Mouse (Mus musculus) adrenal gland, adult 8-10 months (tissue): Measurements from ENCODE around the gene Iqcb1. TPM values are rescaled to one million over a fixed set of nuclear protein-coding genes. Genes with fewer than 3 reads are reported as not detected.
"Not testable (repeated sequence)": the region's sequence is repeated elsewhere in the genome, so short reads cannot be mapped to it uniquely, and the experiment has no call there.

Experiments
- DNase-seq: peaks from one replicate; pipeline ENCODE4 v3.0.0; 2022
- total RNA-seq, 4 experiments: library from RNA; stranded (reverse); gene quantifications; 2 replicates each; pipeline ENCODE4 v1.2.4; 2022

The Iqcb1 gene
- total RNA-seq, result 10 to 100 TPM; 18.0 to 23.5 (median 21.1) TPM

GRCm38 (mm10) chr16:36828054-36828786, at the start of gene Iqcb1:
TSS of gene Iqcb1 (plus strand) at chr16:36828385.
- DNase-seq, result peak; percentile 79

DNA sequence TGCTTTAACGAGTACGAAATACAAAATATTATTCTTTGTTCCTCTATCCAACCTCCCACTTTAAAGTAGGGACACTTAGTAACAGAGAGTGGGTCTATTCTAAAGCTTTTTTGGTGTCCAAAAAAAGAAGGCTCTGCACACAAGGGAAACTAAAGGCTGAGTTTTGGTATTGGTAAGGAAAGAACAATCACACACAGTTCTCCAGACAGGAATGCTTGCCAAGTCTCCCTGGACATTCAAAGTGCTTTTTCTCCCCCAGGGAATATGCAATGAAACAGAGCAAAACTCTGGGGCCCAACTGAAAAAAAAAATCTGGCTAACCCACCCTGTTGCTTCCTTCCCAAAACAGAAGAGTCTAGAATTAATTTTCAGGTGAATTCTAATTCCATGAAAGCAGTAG, 44.0 kb upstream of the Iqcb1 start:
- DNase-seq, result no peak

DNA sequence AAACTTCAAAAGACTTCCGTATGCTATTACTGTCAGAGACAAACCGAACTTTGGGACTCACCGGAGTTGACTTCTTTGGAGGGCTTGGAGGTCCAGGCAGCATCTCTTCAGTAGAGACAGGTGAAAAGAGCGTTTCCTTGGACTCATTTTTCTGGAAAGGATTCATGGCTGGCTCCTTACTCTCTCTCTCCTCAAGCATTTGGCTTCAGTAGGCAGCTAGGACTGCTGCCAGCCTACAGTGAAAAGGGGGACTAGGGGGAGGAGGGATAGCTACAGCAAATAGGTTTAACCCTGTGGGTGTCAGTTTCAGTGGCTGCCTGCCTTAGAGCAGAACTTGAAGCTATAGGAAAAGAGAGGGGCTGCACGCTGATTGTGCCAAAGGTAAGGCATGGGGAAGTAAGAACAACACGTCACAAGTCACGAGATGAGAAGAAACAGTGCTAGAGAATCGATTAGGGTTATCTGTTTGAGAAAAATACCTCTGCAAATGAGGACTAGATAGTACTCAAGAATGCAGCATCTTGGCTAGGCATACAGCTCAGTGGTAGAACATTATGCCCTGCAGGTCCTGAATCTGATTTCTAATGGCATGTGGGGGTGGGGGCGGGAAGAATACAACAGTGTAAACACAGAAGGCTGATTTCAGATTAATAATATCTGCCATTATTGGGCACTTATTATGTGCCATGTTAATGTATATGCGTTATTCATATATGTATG, 43.4 kb upstream of the Iqcb1 start, which contains the start of gene Slc15a2:
TSS of gene Slc15a2 (minus strand) at position 369 of the 720 bp plus-strand sequence.
- no peak for DNase-seq

GRCm38 (mm10) chr16:36786466-36786865, 41.7 kb upstream of the Iqcb1 start:
- DNase-seq, result no peak

DNA sequence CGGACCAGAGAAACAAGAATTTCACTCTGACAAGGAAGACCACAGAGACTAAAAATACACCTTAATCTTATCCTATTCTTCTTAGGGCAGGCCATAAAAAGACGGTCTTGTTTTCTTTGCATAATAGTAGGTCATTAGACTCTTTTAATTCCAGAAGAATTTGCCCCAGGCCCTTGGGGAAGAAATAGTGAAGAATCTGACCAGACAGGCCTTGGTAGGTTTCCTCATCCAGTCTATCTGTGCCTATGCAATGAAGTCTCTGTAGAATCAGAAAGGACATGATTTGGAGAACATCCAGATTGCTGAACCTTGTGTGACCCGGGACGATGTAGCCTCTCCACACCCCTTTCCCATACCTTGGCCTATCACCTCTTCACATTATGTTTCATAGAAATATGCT, 38.0 kb upstream of the Iqcb1 start:
- no peak for DNase-seq

GRCm38 (mm10) chr16:36794976-36795375, 33.2 kb upstream of the Iqcb1 start:
- DNase-seq, result no peak

- DNase-seq, result no peak
Measured at GRCm38 (mm10) chr16:36798334-36798733, 29.9 kb upstream of the Iqcb1 start.

DNA sequence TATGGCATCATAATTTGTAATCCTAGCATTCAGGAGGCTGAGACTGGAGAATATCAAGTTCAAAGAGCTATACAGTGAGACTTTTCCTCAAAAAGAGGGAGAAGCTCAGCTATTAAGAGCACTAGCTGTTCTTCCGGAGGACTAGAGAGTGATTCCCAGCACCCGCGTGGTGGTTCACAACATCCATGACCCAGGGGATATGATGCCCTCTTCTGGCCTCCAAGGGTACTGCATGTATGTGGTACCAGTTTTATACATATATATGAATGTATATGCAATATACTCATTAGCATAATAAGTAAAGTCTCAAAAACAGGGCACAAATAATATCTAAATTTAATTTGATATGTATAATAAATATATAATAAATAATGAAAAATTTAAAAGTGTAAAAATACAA, 25.8 kb upstream of the Iqcb1 start:
- no peak for DNase-seq

DNA sequence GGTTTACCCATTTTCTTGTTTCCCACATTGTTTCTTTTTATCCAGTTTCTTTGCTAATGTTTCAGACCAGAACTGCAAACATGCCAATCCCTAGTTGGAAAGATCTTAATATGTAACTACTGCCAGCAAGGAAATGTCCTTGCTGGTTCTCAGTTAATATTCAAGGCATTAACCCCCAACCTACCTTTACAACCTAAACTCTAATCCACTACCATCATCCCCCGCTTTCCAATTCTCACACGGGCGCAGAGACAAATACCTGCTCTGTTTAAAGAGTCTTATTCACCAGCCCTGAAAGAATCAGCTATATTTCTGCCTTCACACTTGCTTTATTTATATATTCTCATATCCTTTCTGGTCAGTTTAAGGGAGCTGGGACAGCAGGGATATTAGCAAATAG, 19.6 kb upstream of the Iqcb1 start:
- DNase-seq, result no peak

GRCm38 (mm10) chr16:36813680-36814079, 14.5 kb upstream of the Iqcb1 start:
- no peak for DNase-seq

GRCm38 (mm10) chr16:36816916-36817315, 11.3 kb upstream of the Iqcb1 start:
- DNase-seq, result no peak

GRCm38 (mm10) chr16:36817321-36817926, 10.8 kb upstream of the Iqcb1 start:
- DNase-seq, result peak; percentile 62

- no peak for DNase-seq
Measured at GRCm38 (mm10) chr16:36820016-36820415, 8.2 kb upstream of the Iqcb1 start.

DNA sequence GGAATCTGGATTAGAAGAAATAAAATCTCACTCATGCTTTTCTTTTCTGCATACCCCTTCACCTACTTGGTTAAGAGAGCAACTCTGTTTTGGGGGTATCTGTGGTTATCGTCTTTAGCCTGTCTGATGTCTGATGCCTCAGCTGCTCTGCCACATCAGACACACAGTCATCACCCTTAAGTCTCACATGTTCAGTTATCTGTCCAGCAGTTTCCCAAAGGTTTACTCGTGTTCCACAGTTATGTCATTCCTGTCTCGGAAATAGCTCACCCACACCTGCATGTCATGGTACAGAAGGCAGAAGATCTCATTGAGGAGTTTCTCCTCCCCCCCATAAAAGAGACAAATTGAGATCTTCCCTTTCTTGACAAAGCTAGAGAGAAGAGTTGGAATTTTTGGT, 7.4 kb upstream of the Iqcb1 start:
- DNase-seq, result no peak

DNA sequence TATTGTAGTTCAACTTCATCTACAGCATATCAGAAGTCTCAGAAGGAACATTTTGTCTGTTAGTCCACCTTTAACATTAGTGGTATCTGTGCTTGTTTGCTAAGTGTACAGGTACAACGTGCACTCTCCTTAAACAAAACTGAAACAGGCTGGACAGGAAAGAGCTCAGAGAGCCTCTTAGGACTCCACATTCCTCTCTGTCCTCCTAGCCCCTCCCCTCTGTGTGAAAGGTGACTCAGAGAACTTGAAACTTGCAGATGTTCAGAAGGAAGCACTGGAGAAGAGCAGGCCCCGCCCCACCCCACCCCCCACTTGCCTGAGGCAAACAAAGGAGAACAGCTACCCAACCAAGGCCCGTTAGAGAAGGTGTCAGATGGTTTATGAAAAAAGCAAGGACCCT, 6.7 kb upstream of the Iqcb1 start:
- DNase-seq, result no peak

- no peak for DNase-seq
Measured at GRCm38 (mm10) chr16:36827611-36828053, 553 bp upstream of the Iqcb1 start.

DNA sequence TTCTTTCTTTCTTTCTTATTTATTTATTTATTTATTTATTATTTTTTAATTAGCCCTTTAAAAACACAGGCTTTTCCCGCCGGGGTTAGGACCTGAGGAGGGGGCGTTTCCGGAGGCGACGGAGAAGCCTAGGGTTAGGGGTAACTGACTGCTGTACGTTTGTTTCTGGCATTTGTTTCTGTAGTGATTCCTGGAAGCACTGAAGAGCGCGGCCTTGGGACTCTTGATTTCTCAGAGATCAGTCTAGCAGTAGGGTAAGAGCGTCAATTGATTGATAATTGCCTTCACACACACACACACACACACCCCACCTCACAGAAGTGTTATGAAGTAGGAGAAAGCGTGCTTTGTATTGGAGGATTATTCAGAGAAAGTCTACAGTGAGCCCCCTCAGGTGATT, 635 bp downstream of the Iqcb1 start:
- no peak for DNase-seq

GRCm38 (mm10) chr16:36846894-36847293, 18.7 kb downstream of the Iqcb1 start:
- not testable (repeated sequence) for DNase-seq

GRCm38 (mm10) chr16:36851202-36851601, 23.0 kb downstream of the Iqcb1 start:
- DNase-seq, result no peak

DNA sequence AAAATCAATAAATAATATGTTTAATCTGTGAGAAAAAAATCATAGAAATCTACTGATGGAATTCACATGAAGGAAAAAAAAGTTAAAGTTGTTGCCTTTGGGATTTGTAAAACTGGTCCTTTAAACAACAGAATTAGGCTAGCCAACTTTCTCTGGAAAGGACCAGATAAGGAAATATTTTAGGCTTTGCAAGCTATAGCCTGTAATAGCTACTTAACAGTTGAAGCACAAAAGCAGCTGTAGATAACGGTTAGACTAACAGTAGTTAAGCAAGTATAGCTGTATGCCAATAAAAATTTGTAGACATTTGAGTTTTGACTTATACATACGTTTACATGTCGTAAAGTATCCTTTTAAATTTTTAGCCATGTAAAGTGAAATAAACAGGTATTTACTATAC, 35.4 kb downstream of the Iqcb1 start:
- no peak for DNase-seq

DNA sequence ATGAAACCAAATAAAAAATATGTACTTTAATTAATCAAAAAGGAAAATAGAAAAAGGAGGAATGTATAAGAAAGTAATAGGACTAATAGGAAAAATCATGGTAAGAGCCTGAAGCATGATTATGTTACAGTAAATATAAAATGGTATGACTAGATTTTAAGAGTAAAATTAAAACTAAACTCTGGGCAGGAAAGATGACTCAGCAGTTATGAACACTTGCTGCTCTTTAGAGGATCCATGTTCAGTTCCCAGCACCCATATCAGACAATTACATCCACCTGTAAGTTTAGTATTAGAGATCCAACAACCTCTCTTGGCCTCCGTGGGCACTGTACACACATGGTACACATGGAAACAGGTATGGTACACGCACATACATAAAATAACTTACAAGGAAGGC, 41.3 kb downstream of the Iqcb1 start:
- no peak for DNase-seq

DNA sequence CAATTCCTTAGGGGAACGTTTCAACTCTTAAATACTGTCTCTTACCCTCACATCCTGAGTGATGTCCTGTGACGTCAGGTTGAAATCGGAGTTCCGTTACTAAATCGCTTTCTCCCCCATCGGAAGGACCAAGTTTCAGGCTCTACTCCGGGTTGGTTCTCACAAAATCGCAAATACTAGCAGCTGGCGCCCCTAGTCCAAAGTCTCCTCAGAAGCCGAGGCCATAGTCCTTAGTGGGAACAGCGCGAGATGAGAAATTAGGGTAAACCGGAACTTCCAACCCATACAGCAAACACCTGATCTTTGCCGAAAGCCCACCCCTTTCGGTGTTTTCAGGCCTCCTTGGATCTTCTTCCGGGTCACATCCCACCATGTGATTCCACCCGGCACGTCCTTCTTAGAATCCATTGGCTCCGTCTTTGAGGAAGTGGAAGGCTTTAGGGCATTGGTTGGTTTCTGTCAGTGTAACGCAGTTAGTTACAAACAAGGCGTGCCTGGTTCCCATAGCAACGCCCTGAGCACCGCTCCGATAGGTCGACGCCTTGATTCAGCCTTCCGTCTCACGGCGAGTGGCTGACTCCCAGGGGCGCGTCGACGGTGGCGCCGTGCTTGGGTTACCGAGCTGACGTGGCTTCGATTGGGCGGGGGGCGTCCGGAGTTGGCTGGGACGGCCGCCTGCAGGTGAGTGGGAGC, 46.5 kb downstream of the Iqcb1 start, which contains the start of the genes Eaf2 and Golgb1:
TSS of gene Eaf2 (minus strand) at position 421 of the 693 bp plus-strand sequence.
TSS of gene Golgb1 (plus strand) at position 558 of the 693 bp plus-strand sequence.
- DNase-seq, result peak; percentile 98
